ENCODE assay signal across 16 mouse cellular contexts in genomic region chr2:84750115-84750514, GRCm38 (mm10). TPM values are rescaled to one million over a fixed set of nuclear protein-coding genes. Genes with fewer than 3 reads are reported as not detected.
DNase-seq lines count a peak whose midpoint lies in the region; ATAC-seq and TF ChIP-seq lines count a peak whose summit lies in the region.
"Had no signal": no experiment of that assay in that cellular context is flagged by ENCODE, and none has a peak within 500 bp of the region (broad histone marks: within the 10 kb centered on the region; RNA-seq: fewer than 3 reads in every experiment).

No protein-coding gene starts in this region.

- H3K4me3 ChIP-seq in hindbrain, embryonic 16.5 days (ENCODE audit: low read length) = no peak overlapping the region
- no peak overlapping the region for H3K4me3 ChIP-seq in hindbrain, embryonic 13.5 days
- no peak overlapping the region for H3K4me3 ChIP-seq in CH12.LX (replicated peaks in 1 of 3; ENCODE audit: low read depth in 2 of 3, low read length in 2 of 3, poor library complexity in 1 of 3)
- H3K4me3 ChIP-seq: erythroblast, embryonic 14.5 days; hindbrain, embryonic 15.5 days; kidney, embryonic 15.5 days; liver, embryonic 15.5 days had no signal

- no peak overlapping the region for H3K4me2 ChIP-seq in hindbrain, embryonic 16.5 days (ENCODE audit: low read length)
- H3K4me2 ChIP-seq in hindbrain, embryonic 13.5 days = no peak overlapping the region
- H3K4me2 ChIP-seq in CH12.LX (ENCODE audit: insufficient read depth, low read depth, poor library complexity, severe bottlenecking) = peak overlapping the region; percentile 47
- H3K4me2 ChIP-seq: hindbrain, embryonic 15.5 days; kidney, embryonic 15.5 days; liver, embryonic 15.5 days had no signal

- no peaks in the 10 kb centered on the region for H3K36me3 ChIP-seq in hindbrain, embryonic 16.5 days (ENCODE audit: control insufficient read depth, insufficient read depth, low read length)
- no peaks in the 10 kb centered on the region for H3K36me3 ChIP-seq in hindbrain, embryonic 13.5 days
- no peaks in the 10 kb centered on the region for H3K36me3 ChIP-seq in CH12.LX (replicated peaks in 1 of 2; ENCODE audit: control insufficient read depth in 1 of 2, insufficient read depth in 1 of 2, low read length in 1 of 2)
- H3K36me3 ChIP-seq: hindbrain, embryonic 15.5 days; kidney, embryonic 15.5 days; liver, embryonic 15.5 days had no signal

- no peak overlapping the region for H3K27ac ChIP-seq in hindbrain, embryonic 16.5 days (ENCODE audit: low read depth, low read length)
- H3K27ac ChIP-seq in hindbrain, embryonic 13.5 days = no peak overlapping the region
- no peak overlapping the region for H3K27ac ChIP-seq in CH12.LX (ENCODE audit: insufficient read depth, low read depth)
- H3K27ac ChIP-seq: hindbrain, embryonic 15.5 days; kidney, embryonic 15.5 days; liver, embryonic 15.5 days had no signal

- ATAC-seq in hindbrain, embryonic 16.5 days = peak; percentile 34; the same call in 1 of the 2 replicates
- no peak for ATAC-seq in hindbrain, embryonic 13.5 days (ENCODE audit: low FRiP score)

- DNase-seq in CH12.LX (ENCODE audit: extremely low read depth) = no peak
- DNase-seq in brain, embryonic 14.5 days (ENCODE audit: low read depth) = peak; percentile 28
- DNase-seq in lung, postnatal 14 days = peak; percentile 36
- DNase-seq in urinary bladder, postnatal 10 days (ENCODE audit: low spot score) = no peak
- DNase-seq in ovary, postnatal 14 days (ENCODE audit: low spot score) = no peak
- DNase-seq: adrenal gland, adult 2 months; cerebellum, adult 9-10 months; embryo, embryonic 11 days; left cerebral cortex, postnatal 4 days; right cerebral cortex, postnatal 14 days had no signal

- TF ChIP-seq CTCF in CH12.LX (conservative IDR thresholded peaks at IDR 0.05 in 1 of 2, IDR thresholded peaks at IDR 0.05 in 1 of 2; ENCODE audit: low read depth in 2 of 2, low read length in 2 of 2) = no peak
- no peak for TF ChIP-seq CTCF in brain, embryonic 14.5 days (IDR thresholded peaks at IDR 0.05; ENCODE audit: borderline replicate concordance, extremely low read depth, insufficient read depth, insufficient read length)

- no peak for TF ChIP-seq RAD21 in CH12.LX (IDR thresholded peaks at IDR 0.05; ENCODE audit: low read depth, low read length)

- H3K4me1 ChIP-seq in hindbrain, embryonic 16.5 days (ENCODE audit: control insufficient read depth, insufficient read depth, low read depth, low read length) = no peaks in the 10 kb centered on the region
- H3K4me1 ChIP-seq in hindbrain, embryonic 13.5 days (replicated peaks) = no peaks in the 10 kb centered on the region
- H3K4me1 ChIP-seq in CH12.LX (ENCODE audit: control insufficient read depth in 1 of 2, insufficient read depth in 2 of 2) = 0 out of 4 replicates have a peak, but pooled peaks cover 0 to 2% of the 10 kb centered on the region in 2 experiments
- H3K4me1 ChIP-seq: hindbrain, embryonic 15.5 days; kidney, embryonic 15.5 days had no signal

- no peak overlapping the region for H3K9ac ChIP-seq in hindbrain, embryonic 16.5 days (ENCODE audit: low read depth, low read length)
- H3K9ac ChIP-seq in hindbrain, embryonic 13.5 days = no peak overlapping the region
- H3K9ac ChIP-seq in CH12.LX (ENCODE audit: insufficient read depth, low read depth) = no peak overlapping the region
- H3K9ac ChIP-seq: hindbrain, embryonic 15.5 days; kidney, embryonic 15.5 days; liver, embryonic 15.5 days had no signal

- no peaks in the 10 kb centered on the region for H3K79me2 ChIP-seq in CH12.LX (replicated peaks; ENCODE audit: control insufficient read depth, extremely low read depth, insufficient read depth, poor library complexity, severe bottlenecking)

- dilution Hi-C loops in CH12.LX (cut with MboI; ENCODE audit: extremely low pct_ligation_motif_present, extremely low pct_unique_long_range_greater_than_20kb, low sequenced_read_pairs) = no loop called here

- no peak for TF ChIP-seq POLR2A in CH12.LX (IDR thresholded peaks at IDR 0.05; ENCODE audit: low read depth, low read length)
- TF ChIP-seq POLR2A in brain, embryonic 14.5 days (IDR thresholded peaks at IDR 0.05; ENCODE audit: borderline replicate concordance, extremely low read depth, insufficient read depth, insufficient read length, poor library complexity, severe bottlenecking) = no peak

- 69% methylated on average over 6 of the region's 6 CpGs for WGBS in hindbrain, embryonic 16.5 days
- 69% methylated on average over 6 of the region's 6 CpGs for WGBS in hindbrain, embryonic 13.5 days

- in situ Hi-C loops in CH12.LX (cut with MboI; ENCODE audit: low pct_ligation_motif_present, low pct_unique_long_range_greater_than_20kb, low sequenced_read_pairs) = no loop called here

- H3K9me3 ChIP-seq in hindbrain, embryonic 16.5 days (ENCODE audit: control insufficient read depth, low read length) = no peaks in the 10 kb centered on the region
- no peaks in the 10 kb centered on the region for H3K9me3 ChIP-seq in hindbrain, embryonic 13.5 days
- no peaks in the 10 kb centered on the region for H3K9me3 ChIP-seq in CH12.LX (replicated peaks; ENCODE audit: low read length)
- H3K9me3 ChIP-seq: hindbrain, embryonic 15.5 days; kidney, embryonic 15.5 days; liver, embryonic 15.5 days had no signal

- no peaks in the 10 kb centered on the region for H3K27me3 ChIP-seq in hindbrain, embryonic 16.5 days (replicated peaks; ENCODE audit: control insufficient read depth, insufficient read depth, low read length)
- 0 out of 2 replicates have a peak, but pooled peaks cover 3% of the 10 kb centered on the region for H3K27me3 ChIP-seq in hindbrain, embryonic 13.5 days
- peaks cover 27% of the 10 kb centered on the region for H3K27me3 ChIP-seq in CH12.LX (replicated peaks)
- H3K27me3 ChIP-seq: hindbrain, embryonic 15.5 days; kidney, embryonic 15.5 days had no signal

- no peak for TF ChIP-seq EP300 in CH12.LX (IDR thresholded peaks at IDR 0.05; ENCODE audit: low read length)

TF ChIP-seq in CH12.LX, 34 proteins besides CTCF, POLR2A, EP300 and RAD21:
- no peak for TF ChIP-seq JUND (conservative IDR thresholded peaks at IDR 0.05; ENCODE audit: low read depth, low read length)
- no peak for TF ChIP-seq CHD2 (IDR thresholded peaks at IDR 0.05; ENCODE audit: low read length)
- peak; percentile 38; the same call in 1 of the 2 replicates for TF ChIP-seq ETS1 (conservative IDR thresholded peaks at IDR 0.05; ENCODE audit: low read depth, low read length)
TF ChIP-seq in CH12.LX: peak in this region for 1.

RNA-seq across cellular contexts. Expression of gene Gm19426, which starts 6.7 kb away (rescaled TPM):
- polyA plus RNA-seq in hindbrain, embryonic 16.5 days (2015; fragmentation: Nextera tagmentation; extraction: Ambion mirVana) = 4.9 and 6.7 TPM in 2 replicates
- polyA plus RNA-seq in hindbrain, embryonic 13.5 days (2015; fragmentation: Nextera tagmentation; extraction: Ambion mirVana) = 5.2 and 7.0 TPM in 2 replicates
- total RNA-seq in CH12.LX (2012; rRNA removed) (not detected in 2 replicates), CH12.LX (2014; rRNA removed) (not detected in 2 replicates)
- not detected in 2 replicates for polyA plus RNA-seq in CH12.LX (2012; ENCODE audit: insufficient read length, low read depth)
- 6.8 and 7.6 TPM in 2 replicates for polyA plus RNA-seq in brain, embryonic 14.5 days (2012; rRNA removed)

RNA-seq across cellular contexts. Expression of gene Ypel4, which starts 16.3 kb away (rescaled TPM):
- polyA plus RNA-seq in hindbrain, embryonic 16.5 days (2015; fragmentation: Nextera tagmentation; extraction: Ambion mirVana) = 16.9 and 19.9 TPM in 2 replicates
- 22.2 and 25.4 TPM in 2 replicates for polyA plus RNA-seq in hindbrain, embryonic 13.5 days (2015; fragmentation: Nextera tagmentation; extraction: Ambion mirVana)
- 0.25 and 0.59 TPM in 2 replicates for total RNA-seq in CH12.LX (2012; rRNA removed)
- total RNA-seq in CH12.LX (2014; rRNA removed) = not detected in 2 replicates
- not detected in 2 replicates for polyA plus RNA-seq in CH12.LX (2012; ENCODE audit: insufficient read length, low read depth)
- 41.7 and 61.5 TPM in 2 replicates for polyA plus RNA-seq in brain, embryonic 14.5 days (2012; rRNA removed)

RNA-seq across cellular contexts. Expression of gene Clp1, which starts 23.0 kb away (rescaled TPM):
- polyA plus RNA-seq in hindbrain, embryonic 16.5 days (2015; fragmentation: Nextera tagmentation; extraction: Ambion mirVana) = 18.7 and 20.5 TPM in 2 replicates
- polyA plus RNA-seq in hindbrain, embryonic 13.5 days (2015; fragmentation: Nextera tagmentation; extraction: Ambion mirVana) = 26.7 and 28.6 TPM in 2 replicates
- total RNA-seq in CH12.LX (2012; rRNA removed) = 32.0 and 42.1 TPM in 2 replicates
- total RNA-seq in CH12.LX (2014; rRNA removed) = 65.2 and 67.1 TPM in 2 replicates
- polyA plus RNA-seq in CH12.LX (2012; ENCODE audit: insufficient read length, low read depth) = 37.0 and 46.5 TPM in 2 replicates
- 15.8 and 21.4 TPM in 2 replicates for polyA plus RNA-seq in brain, embryonic 14.5 days (2012; rRNA removed)

RNA-seq across cellular contexts. Expression of gene Serping1, which starts 25.1 kb away (rescaled TPM):
- polyA plus RNA-seq in hindbrain, embryonic 16.5 days (2015; fragmentation: Nextera tagmentation; extraction: Ambion mirVana) = 40.8 and 42.3 TPM in 2 replicates
- 34.6 and 39.4 TPM in 2 replicates for polyA plus RNA-seq in hindbrain, embryonic 13.5 days (2015; fragmentation: Nextera tagmentation; extraction: Ambion mirVana)
- total RNA-seq in CH12.LX (2012; rRNA removed) (not detected in 2 replicates), CH12.LX (2014; rRNA removed) (not detected in 2 replicates)
- not detected in 2 replicates for polyA plus RNA-seq in CH12.LX (2012; ENCODE audit: insufficient read length, low read depth)
- polyA plus RNA-seq in brain, embryonic 14.5 days (2012; rRNA removed) = 22.5 and 29.6 TPM in 2 replicates
- polyA plus RNA-seq: erythroblast, embryonic 14.5 days had no signal

RNA-seq across cellular contexts. Expression of gene Zdhhc5, which starts 35.1 kb away (rescaled TPM):
- polyA plus RNA-seq in hindbrain, embryonic 16.5 days (2015; fragmentation: Nextera tagmentation; extraction: Ambion mirVana) = 15.2 and 18.2 TPM in 2 replicates
- 17.2 and 18.5 TPM in 2 replicates for polyA plus RNA-seq in hindbrain, embryonic 13.5 days (2015; fragmentation: Nextera tagmentation; extraction: Ambion mirVana)
- total RNA-seq in CH12.LX (2012; rRNA removed) = 25.4 and 28.5 TPM in 2 replicates
- total RNA-seq in CH12.LX (2014; rRNA removed) = 35.5 and 37.7 TPM in 2 replicates
- polyA plus RNA-seq in CH12.LX (2012; ENCODE audit: insufficient read length, low read depth) = 37.6 and 45.5 TPM in 2 replicates
- polyA plus RNA-seq in brain, embryonic 14.5 days (2012; rRNA removed) = 34.8 and 35.4 TPM in 2 replicates

Comparison
In these comparisons a context has a peak if more than half of its experiments do, and no peak if none do; other contexts are left out.
1. DNase-seq: peak in brain, embryonic 14.5 days (single experiment) and lung, postnatal 14 days (single experiment); none in CH12.LX (single experiment), urinary bladder, postnatal 10 days (single experiment) and ovary, postnatal 14 days (single experiment).
2. RNA of gene Ypel4, which starts 16.3 kb away (polyA plus RNA-seq): 41.7 to 61.5 TPM in brain, embryonic 14.5 days, 22.2 to 25.4 TPM in hindbrain, embryonic 13.5 days and 16.9 to 19.9 TPM in hindbrain, embryonic 16.5 days; not detected in CH12.LX; every median in the first group is over 10 times any median in the second.